Mouse (Mus musculus) G1E-ER4 (cell line): ENCODE measurements around the gene Ppp3r2. TPM values are rescaled to one million over a fixed set of nuclear protein-coding genes. Genes with fewer than 3 reads are reported as not detected.

Experiments used
- GATA1 ChIP-seq: IDR thresholded peaks from one replicate; pipeline ENCODE4 v1.8.0; 2012; ENCODE audit warnings: low read length, inconsistent platforms
- polyA plus RNA-seq: library from polyadenylated mRNA; stranded (reverse); fragments of >175 nt; gene quantifications from 2 replicates; pipeline ENCODE4 v1.2.3, GENCODE M21; 2012

The Ppp3r2 gene
- polyA plus RNA-seq, 1 experiment, result not detected

- no peak for TF ChIP-seq GATA1
Measured at GRCm38 (mm10) chr4:49628941-49629340, 52.9 kb downstream of the Ppp3r2 start.

Other genes with a start within 250 kb of the Ppp3r2 start
- gene Acnat1, start 208.1 kb downstream of the Ppp3r2 start, polyA plus RNA-seq, result not detected in 2 replicates
- not detected in 2 replicates for gene Baat, start 175.5 kb downstream of the Ppp3r2 start, polyA plus RNA-seq
- gene Mrpl50, start 160.9 kb downstream of the Ppp3r2 start, polyA plus RNA-seq, result 1.9 and 3.2 TPM in 2 replicates
- gene Zfp189, start 160.8 kb downstream of the Ppp3r2 start, polyA plus RNA-seq, result 0.59 and 0.84 TPM in 2 replicates
- gene Aldob, start 132.5 kb downstream of the Ppp3r2 start, polyA plus RNA-seq, result not detected in 2 replicates
- gene Tmem246, start 84.1 kb downstream of the Ppp3r2 start, polyA plus RNA-seq, result 43.4 and 43.6 TPM in 2 replicates
- 39.6 and 41.3 TPM in 2 replicates for gene Rnf20, start 50.0 kb downstream of the Ppp3r2 start, polyA plus RNA-seq
- not detected in 2 replicates for gene Grin3a, start 163.7 kb upstream of the Ppp3r2 start, polyA plus RNA-seq